Mouse (Mus musculus) CH12.LX (cell line): ENCODE results near the gene Myo10. TPM values are rescaled to one million over a fixed set of nuclear protein-coding genes. Genes with fewer than 3 reads are reported as not detected.

ENCODE experiments used
- DNase-seq: peaks from one replicate; pipeline ENCODE4 v3.0.0-alpha.2; 2013; ENCODE audit errors: extremely low read depth
- H3K27ac ChIP-seq: 2 replicates; pipeline ENCODE4 v1.5.1; 2012; ENCODE audit warnings: low read depth, mild to moderate bottlenecking, control low read depth, moderate library complexity; ENCODE audit not compliant: insufficient read depth
- H3K27me3 ChIP-seq: replicated peaks from 2 replicates; pipeline ENCODE3; 2012; ENCODE audit warnings: inconsistent platforms
- H3K36me3 ChIP-seq, 2 experiments: replicated peaks in 1 of 2; 2 replicates each; pipeline versions ENCODE3 to v1.6.1; 2012; ENCODE audit warnings: inconsistent platforms in 1 of 2, low read length in 1 of 2, mild to moderate bottlenecking in 1 of 2, mixed read lengths in 1 of 2, moderate library complexity in 1 of 2; ENCODE audit not compliant: control insufficient read depth in 1 of 2, insufficient read depth in 1 of 2
- H3K4me1 ChIP-seq, 2 experiments: 2 replicates each; pipeline ENCODE4 v1.6.1; 2012; ENCODE audit warnings: inconsistent platforms in 1 of 2, moderate library complexity in 1 of 2; ENCODE audit not compliant: insufficient read depth in 2 of 2, control insufficient read depth in 1 of 2
- H3K4me2 ChIP-seq: 2 replicates; pipeline ENCODE4 v1.6.1; 2012; ENCODE audit warnings: low read depth, mild to moderate bottlenecking, control low read depth; ENCODE audit not compliant: poor library complexity, insufficient read depth, severe bottlenecking
- H3K4me3 ChIP-seq, 3 experiments: fragments of 150-350 bp in 1 of 3; sonication (generic) in 1 of 3; replicated peaks in 1 of 3; 2 replicates each; pipeline versions ENCODE3 to v1.5.1; 2011 to 2012; ENCODE audit warnings: low read depth in 2 of 3, low read length in 2 of 3, mild to moderate bottlenecking in 2 of 3, moderate library complexity in 2 of 3, control low read depth in 1 of 3, improper control_type of control experiment in 1 of 3, inconsistent platforms in 1 of 3, mixed read lengths in 1 of 3; ENCODE audit not compliant: poor library complexity in 1 of 3
- H3K79me2 ChIP-seq: replicated peaks from 2 replicates; pipeline ENCODE4 v1.6.1; 2012; ENCODE audit warnings: mild to moderate bottlenecking, moderate library complexity; ENCODE audit not compliant: control insufficient read depth, poor library complexity, insufficient read depth, severe bottlenecking; ENCODE audit errors: extremely low read depth
- H3K9ac ChIP-seq: 2 replicates; pipeline ENCODE4 v1.6.1; 2012; ENCODE audit warnings: low read depth, mild to moderate bottlenecking, control low read depth, moderate library complexity; ENCODE audit not compliant: insufficient read depth
- H3K9me3 ChIP-seq: replicated peaks from 2 replicates; pipeline ENCODE3; 2012; ENCODE audit warnings: low read length, inconsistent platforms, mixed read lengths
- CHD2 ChIP-seq: IDR thresholded peaks from 2 replicates; pipeline ENCODE4 v1.6.1; 2011; ENCODE audit warnings: low read length, improper control_type of control experiment
- EP300 ChIP-seq: IDR thresholded peaks from 2 replicates; pipeline ENCODE4 v1.6.1; 2011; ENCODE audit warnings: low read length, improper control_type of control experiment
- ETS1 ChIP-seq: conservative IDR thresholded peaks from 2 replicates; pipeline ENCODE4 v1.6.1; 2012; ENCODE audit warnings: low read depth, mild to moderate bottlenecking, inconsistent platforms, low read length, improper control_type of control experiment, moderate library complexity
- IRF4 ChIP-seq: IDR thresholded peaks from 2 replicates; pipeline ENCODE4 v1.6.1; 2014; ENCODE audit warnings: low read depth, mild to moderate bottlenecking, inconsistent platforms, low read length, improper control_type of control experiment
- JUND ChIP-seq: conservative IDR thresholded peaks from 2 replicates; pipeline ENCODE4 v1.6.1; 2011; ENCODE audit warnings: low read depth, low read length, improper control_type of control experiment
- MAFK ChIP-seq: IDR thresholded peaks from 2 replicates; pipeline ENCODE4 v1.6.1; 2011; ENCODE audit warnings: low read length, improper control_type of control experiment; ENCODE audit not compliant: insufficient replicate concordance
- MAZ ChIP-seq: IDR thresholded peaks from 2 replicates; pipeline ENCODE4 v1.6.1; 2012; ENCODE audit warnings: low read depth, mild to moderate bottlenecking, inconsistent platforms, low read length, improper control_type of control experiment, moderate library complexity
- NRF1 ChIP-seq: IDR thresholded peaks from 2 replicates; pipeline ENCODE4 v1.6.1; 2014; ENCODE audit warnings: low read depth, mild to moderate bottlenecking, inconsistent platforms, low read length, improper control_type of control experiment, moderate library complexity
- SIN3A ChIP-seq: IDR thresholded peaks from 2 replicates; pipeline ENCODE4 v1.6.1; 2012; ENCODE audit warnings: low read length, improper control_type of control experiment, inconsistent platforms
- SMC3 ChIP-seq: IDR thresholded peaks from 2 replicates; pipeline ENCODE4 v1.6.1; 2011; ENCODE audit warnings: low read depth, low read length, improper control_type of control experiment
- TCF12 ChIP-seq: IDR thresholded peaks from 2 replicates; pipeline ENCODE4 v1.6.1; 2014; ENCODE audit warnings: low read depth, mild to moderate bottlenecking, inconsistent platforms, low read length, improper control_type of control experiment
- USF2 ChIP-seq: conservative IDR thresholded peaks from 2 replicates; pipeline ENCODE4 v1.6.1; 2011; ENCODE audit warnings: low read depth, low read length, improper control_type of control experiment
- ZKSCAN1 ChIP-seq: IDR thresholded peaks from 2 replicates; pipeline ENCODE4 v1.6.1; 2012; ENCODE audit warnings: low read depth, inconsistent platforms, low read length, improper control_type of control experiment, borderline replicate concordance
- dilution Hi-C: fragments of 300-500 bp; cut with MboI; formaldehyde crosslinking; loops from 2 replicates; pipeline ENCODE4 v1.14.3; 2020; ENCODE audit warnings: low sequenced_read_pairs; ENCODE audit not compliant: extremely low pct_unique_long_range_greater_than_20kb, extremely low pct_ligation_motif_present
- in situ Hi-C: fragments of 300-500 bp; cut with MboI; formaldehyde crosslinking; loops from 3 replicates; pipeline ENCODE4 v1.14.3; 2019; ENCODE audit warnings: low sequenced_read_pairs, low pct_ligation_motif_present, low pct_unique_long_range_greater_than_20kb, mixed read lengths
- polyA plus RNA-seq: library from polyadenylated mRNA; unstranded; fragments of >175 nt; gene quantifications from 2 replicates; pipeline ENCODE4 v1.2.1, GENCODE M21; 2012; ENCODE audit warnings: low read depth; ENCODE audit not compliant: insufficient read length
- total RNA-seq, 2 experiments: library from RNA; depleted of rRNA; stranded (reverse); fragments of 300-350 nt in 1 of 2; fragments of >200 nt in 1 of 2; gene quantifications; 2 replicates each; pipeline ENCODE4 v1.2.3; 2012 to 2014

Myo10 gene
- total and polyA plus RNA-seq, 3 experiments: 6.4 to 13.6 (median 8.6) TPM

- Histone ChIP-seq H3K79me2 (no peaks in the 10 kb centered on the region), H3K4me3 (no peak overlapping the region), H3K9ac (no peak overlapping the region), H3K4me1 (peaks cover 6% of the 10 kb centered on the region in 2 experiments; a peak in 3 of 4 replicates), H3K27ac (no peak overlapping the region), H3K4me2 (no peak overlapping the region; the same call in 1 of the 2 replicates), H3K36me3 (no peaks in the 10 kb centered on the region), H3K9me3 (no peaks in the 10 kb centered on the region)
- dilution Hi-C loops: no loop called here
- in situ Hi-C loops: no loop called here
- DNase-seq: no peak
- peak; percentile 23 for TF ChIP-seq ETS1
- TF ChIP-seq EP300: peak; percentile 49
- peak; percentile 37; the same call in 1 of the 2 replicates for TF ChIP-seq IRF4
- no peak for TF ChIP-seq JUND
- no peak for TF ChIP-seq USF2
- TF ChIP-seq, all 38 proteins: peak for 3
- no peaks in the 10 kb centered on the region for H3K27me3 ChIP-seq
Observed at GRCm38 (mm10) chr15:25699032-25699557, 76.8 kb downstream of the Myo10 start.

GRCm38 (mm10) chr15:25702602-25703001 is 80.3 kb downstream of the Myo10 start:
- Histone ChIP-seq H3K4me2 (no peak overlapping the region), H3K27ac (no peak overlapping the region), H3K4me3 (no peak overlapping the region), H3K36me3 (no peaks in the 10 kb centered on the region), H3K79me2 (no peaks in the 10 kb centered on the region), H3K9me3 (no peaks in the 10 kb centered on the region), H3K27me3 (no peaks in the 10 kb centered on the region), H3K9ac (no peak overlapping the region), H3K4me1 (peaks cover 6% of the 10 kb centered on the region in 2 experiments; a peak in 3 of 4 replicates)
- in situ Hi-C loops (no loop called here), dilution Hi-C loops (no loop called here)
- TF ChIP-seq MAFK: no peak
- no peak for TF ChIP-seq MAZ
- no peak for TF ChIP-seq CHD2
- no peak for TF ChIP-seq NRF1
- no peak for TF ChIP-seq SMC3
- TF ChIP-seq ZKSCAN1: no peak
- TF ChIP-seq SIN3A: no peak
- no peak for TF ChIP-seq IRF4
- no peak for TF ChIP-seq TCF12
- no peak for DNase-seq
